Mouse (Mus musculus): ENCODE results near the gene Ddr1. TPM values are rescaled to one million over a fixed set of nuclear protein-coding genes. Genes with fewer than 3 reads are reported as not detected.

Gene Ddr1
- total and polyA plus RNA-seq, 2 experiments from 2014 or later: 49.3 to 100 TPM

DNA sequence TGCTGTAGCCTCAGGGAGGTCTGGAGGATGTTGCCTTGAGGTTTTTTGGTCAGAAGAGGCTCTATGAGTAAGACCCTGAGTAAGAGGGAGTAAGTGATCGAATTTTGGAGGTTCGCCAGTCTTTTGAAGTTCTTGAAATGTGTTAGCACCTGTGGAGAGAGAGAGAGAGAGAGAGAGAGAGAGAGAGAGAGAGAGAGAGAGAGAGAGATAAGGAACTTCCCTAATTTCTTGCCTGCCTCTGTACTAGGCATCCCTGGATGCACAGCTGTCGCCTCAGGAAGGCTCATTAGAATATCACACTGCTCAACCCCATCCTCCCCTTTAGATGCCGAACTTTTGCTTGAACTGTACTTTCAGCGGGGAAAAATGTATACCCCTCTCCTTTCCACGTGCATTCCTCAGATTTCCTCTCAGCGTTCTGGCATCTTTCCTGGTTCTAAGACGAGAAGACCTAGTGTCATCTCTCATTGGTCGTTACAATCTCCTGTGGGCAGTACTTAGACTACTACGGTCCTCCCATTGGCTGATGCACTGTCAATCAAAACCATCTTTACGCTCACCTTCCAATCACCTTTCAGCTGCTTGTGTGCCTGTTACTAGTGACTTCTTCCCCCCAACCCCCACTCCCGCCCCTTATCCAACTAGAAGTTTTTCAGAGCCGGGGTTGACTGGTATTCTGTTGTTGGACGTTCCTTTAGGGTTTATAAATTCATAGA, 65.8 kb downstream of the Ddr1 start:
- no peak overlapping the region for H3K9ac ChIP-seq (replicated peaks; ENCODE audit: low read length, poor library complexity, severe bottlenecking)
- no peaks in the 10 kb centered on the region for H3K36me3 ChIP-seq (ENCODE audit: insufficient read depth, low read length)
- WGBS: 32% methylated on average over 14 of the region's 14 CpGs
- H3K4me1 ChIP-seq (ENCODE audit: insufficient read depth, low read length): no peaks in the 10 kb centered on the region
- ATAC-seq (ENCODE audit: low FRiP score) (0 out of 2 replicates have a peak, but pooled peaks have one; percentile 45), DNase-seq (ENCODE audit: low spot score) (peak; percentile 86)
- H3K4me2 ChIP-seq (ENCODE audit: low read depth, low read length, poor library complexity, severe bottlenecking): peak overlapping the region; percentile 24; the same call in 1 of the 2 replicates
- H3K4me3 ChIP-seq (ENCODE audit: low read depth, low read length): no peak overlapping the region
- H3K9me3 ChIP-seq (ENCODE audit: low read length): no peaks in the 10 kb centered on the region
- TF ChIP-seq CTCF (IDR thresholded peaks at IDR 0.05): no peak
- H3K27me3 ChIP-seq (ENCODE audit: insufficient read depth, low read length): 0 out of 2 replicates have a peak, but pooled peaks cover 4% of the 10 kb centered on the region
- H3K27ac ChIP-seq (ENCODE audit: low read depth, low read length): no peak overlapping the region

- H3K9me3 ChIP-seq (ENCODE audit: low read length): no peaks in the 10 kb centered on the region
- H3K4me1 ChIP-seq (ENCODE audit: insufficient read depth, low read length): no peaks in the 10 kb centered on the region
- H3K27me3 ChIP-seq (ENCODE audit: insufficient read depth, low read length): 0 out of 2 replicates have a peak, but pooled peaks cover 4% of the 10 kb centered on the region
- H3K4me3 ChIP-seq (ENCODE audit: low read depth, low read length): no peak overlapping the region
- no peak overlapping the region for H3K27ac ChIP-seq (ENCODE audit: low read depth, low read length)
- ATAC-seq (ENCODE audit: low FRiP score) (peak; percentile 44; the same call in 1 of the 2 replicates), DNase-seq (ENCODE audit: low spot score) (peak; percentile 37)
- H3K4me2 ChIP-seq (ENCODE audit: low read depth, low read length, poor library complexity, severe bottlenecking): peak overlapping the region; percentile 59; the same call in 1 of the 2 replicates
- H3K9ac ChIP-seq (replicated peaks; ENCODE audit: low read length, poor library complexity, severe bottlenecking): no peak overlapping the region
- 44% methylated on average over 5 of the region's 5 CpGs for WGBS
- TF ChIP-seq CTCF (IDR thresholded peaks at IDR 0.05): no peak
- no peaks in the 10 kb centered on the region for H3K36me3 ChIP-seq (ENCODE audit: insufficient read depth, low read length)
Measured at GRCm38 (mm10) chr17:35636363-35636762, 68.1 kb downstream of the Ddr1 start.

DNA sequence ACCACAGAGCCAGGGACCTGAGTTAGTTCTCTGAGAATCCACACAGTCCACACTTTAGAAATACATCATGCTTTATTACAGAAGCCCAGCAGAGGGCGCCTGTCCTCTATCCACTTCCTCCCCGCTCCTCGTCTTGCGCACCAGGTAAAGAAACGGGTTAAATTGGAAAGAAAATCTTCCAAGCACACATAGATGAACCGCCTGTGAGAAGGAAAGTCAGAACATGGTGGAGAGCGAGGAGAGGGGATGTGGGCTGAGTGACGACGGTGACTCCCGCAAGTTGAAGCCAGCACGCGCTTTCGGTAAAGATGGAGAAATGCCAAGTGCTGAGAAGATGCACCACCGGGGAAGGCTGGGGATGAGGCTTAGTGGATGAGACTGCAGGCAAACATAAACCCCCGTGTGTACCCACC, 68.7 kb downstream of the Ddr1 start:
- Histone ChIP-seq H3K27me3 (ENCODE audit: insufficient read depth, low read length) (0 out of 2 replicates have a peak, but pooled peaks cover 4% of the 10 kb centered on the region), H3K4me3 (ENCODE audit: low read depth, low read length) (peak overlapping the region; percentile 34), H3K4me1 (ENCODE audit: insufficient read depth, low read length) (no peaks in the 10 kb centered on the region), H3K9ac (replicated peaks; ENCODE audit: low read length, poor library complexity, severe bottlenecking) (peak overlapping the region; percentile 52), H3K36me3 (ENCODE audit: insufficient read depth, low read length) (no peaks in the 10 kb centered on the region), H3K4me2 (ENCODE audit: low read depth, low read length, poor library complexity, severe bottlenecking) (peak overlapping the region; percentile 59), H3K9me3 (ENCODE audit: low read length) (no peaks in the 10 kb centered on the region), H3K27ac (ENCODE audit: low read depth, low read length) (peak overlapping the region; percentile 71)
- TF ChIP-seq CTCF (IDR thresholded peaks at IDR 0.05): peak; percentile 90
- DNase-seq (ENCODE audit: low spot score) (peak; percentile 91), ATAC-seq (ENCODE audit: low FRiP score) (peak; percentile 62)
- 2% methylated on average over 15 of the region's 15 CpGs for WGBS

DNA sequence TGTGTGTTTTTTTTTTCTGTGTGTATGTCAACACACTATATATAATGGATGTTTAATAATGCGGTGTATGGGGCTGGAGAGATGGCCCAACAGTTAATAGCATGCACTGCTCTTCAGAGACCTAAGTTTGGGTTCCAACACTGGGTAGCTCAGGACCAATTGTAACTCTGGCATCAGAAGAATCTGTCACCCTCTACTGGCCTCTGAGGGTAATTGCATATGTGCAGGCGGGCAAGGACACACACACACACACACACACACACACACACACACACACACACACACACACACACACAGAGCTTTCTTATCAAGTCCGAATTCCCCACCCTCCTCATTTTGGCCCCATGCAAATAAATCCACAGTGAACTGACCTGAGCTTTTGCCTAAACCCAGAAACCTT, 69.2 kb downstream of the Ddr1 start:
- Histone ChIP-seq H3K27me3 (ENCODE audit: insufficient read depth, low read length) (0 out of 2 replicates have a peak, but pooled peaks cover 4% of the 10 kb centered on the region), H3K4me2 (ENCODE audit: low read depth, low read length, poor library complexity, severe bottlenecking) (0 out of 2 replicates have a peak overlapping the region, but pooled peaks have one; percentile 59), H3K4me1 (ENCODE audit: insufficient read depth, low read length) (no peaks in the 10 kb centered on the region), H3K9ac (replicated peaks; ENCODE audit: low read length, poor library complexity, severe bottlenecking) (no peak overlapping the region), H3K4me3 (ENCODE audit: low read depth, low read length) (no peak overlapping the region), H3K9me3 (ENCODE audit: low read length) (no peaks in the 10 kb centered on the region), H3K36me3 (ENCODE audit: insufficient read depth, low read length) (no peaks in the 10 kb centered on the region), H3K27ac (ENCODE audit: low read depth, low read length) (no peak overlapping the region)
- peak; percentile 44 for DNase-seq (ENCODE audit: low spot score)
- ATAC-seq (ENCODE audit: low FRiP score): no peak
- 72% methylated on average over 3 of the region's 3 CpGs for WGBS
- TF ChIP-seq CTCF (IDR thresholded peaks at IDR 0.05): peak; percentile 51

DNA sequence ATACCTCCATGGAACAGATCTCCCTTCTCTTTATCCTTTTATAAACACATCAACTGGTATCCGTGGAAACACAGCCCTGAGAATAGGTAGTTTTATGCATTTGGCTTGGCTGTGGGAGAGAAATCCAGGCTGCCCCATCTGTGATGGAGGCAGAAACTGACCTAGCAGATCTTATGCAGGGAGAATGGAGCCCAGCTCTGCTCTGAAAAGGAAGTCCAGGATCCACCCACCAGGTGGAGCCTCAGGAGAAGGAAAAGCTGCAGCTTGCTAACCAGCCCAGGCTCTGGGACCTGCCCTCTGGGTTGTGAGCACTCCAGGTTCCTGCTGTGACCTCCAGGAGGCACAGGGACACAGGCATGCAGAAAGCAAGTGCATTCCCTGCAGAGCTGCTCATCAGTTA, 70.4 kb downstream of the Ddr1 start:
- no peaks in the 10 kb centered on the region for H3K36me3 ChIP-seq (ENCODE audit: insufficient read depth, low read length)
- H3K27me3 ChIP-seq (ENCODE audit: insufficient read depth, low read length): 0 out of 2 replicates have a peak, but pooled peaks cover 4% of the 10 kb centered on the region
- peak; percentile 66 for DNase-seq (ENCODE audit: low spot score)
- no peak overlapping the region for H3K4me2 ChIP-seq (ENCODE audit: low read depth, low read length, poor library complexity, severe bottlenecking)
- H3K9me3 ChIP-seq (ENCODE audit: low read length): no peaks in the 10 kb centered on the region
- H3K9ac ChIP-seq (replicated peaks; ENCODE audit: low read length, poor library complexity, severe bottlenecking): no peak overlapping the region
- no peaks in the 10 kb centered on the region for H3K4me1 ChIP-seq (ENCODE audit: insufficient read depth, low read length)
- no peak overlapping the region for H3K4me3 ChIP-seq (ENCODE audit: low read depth, low read length)
- H3K27ac ChIP-seq (ENCODE audit: low read depth, low read length): no peak overlapping the region
- ATAC-seq (ENCODE audit: low FRiP score): 0 out of 2 replicates have a peak, but pooled peaks have one; percentile 18
- peak; percentile 70 for TF ChIP-seq CTCF (IDR thresholded peaks at IDR 0.05)
- WGBS: 0% methylated on average over 1 of the region's 1 CpGs

Other genes starting within 250 kb of the Ddr1 start
- gene H2-Q10, start 234.5 kb downstream of the Ddr1 start, total RNA-seq (2014; rRNA removed): 0.42 TPM in 1 of 2 replicates, not detected in the other
- gene H2-Q10, start 234.5 kb downstream of the Ddr1 start, polyA plus RNA-seq (2015; fragmentation: Nextera tagmentation; extraction: Ambion mirVana): 0.47 and 0.62 TPM in 2 replicates
- gene Pou5f1, start 198.6 kb downstream of the Ddr1 start, total RNA-seq (2014; rRNA removed): not detected in 2 replicates
- not detected in 2 replicates for gene Pou5f1, start 198.6 kb downstream of the Ddr1 start, polyA plus RNA-seq (2015; fragmentation: Nextera tagmentation; extraction: Ambion mirVana)
- 9.2 and 10.3 TPM in 2 replicates for gene Tcf19, start 187.8 kb downstream of the Ddr1 start, total RNA-seq (2014; rRNA removed)
- 4.5 and 4.7 TPM in 2 replicates for gene Tcf19, start 187.8 kb downstream of the Ddr1 start, polyA plus RNA-seq (2015; fragmentation: Nextera tagmentation; extraction: Ambion mirVana)
- 3.5 and 4.0 TPM in 2 replicates for gene Cchcr1, start 187.5 kb downstream of the Ddr1 start, total RNA-seq (2014; rRNA removed)
- gene Cchcr1, start 187.5 kb downstream of the Ddr1 start, polyA plus RNA-seq (2015; fragmentation: Nextera tagmentation; extraction: Ambion mirVana): 1.9 and 2.1 TPM in 2 replicates
- gene Psors1c2, start 171.4 kb downstream of the Ddr1 start, total RNA-seq (2014; rRNA removed): not detected in 2 replicates
- 0.43 TPM in 1 of 2 replicates, not detected in the other for gene Psors1c2, start 171.4 kb downstream of the Ddr1 start, polyA plus RNA-seq (2015; fragmentation: Nextera tagmentation; extraction: Ambion mirVana)
- 1.2 TPM in 1 of 2 replicates, not detected in the other for gene Cdsn, start 152.5 kb downstream of the Ddr1 start, total RNA-seq (2014; rRNA removed)
- gene Cdsn, start 152.5 kb downstream of the Ddr1 start, polyA plus RNA-seq (2015; fragmentation: Nextera tagmentation; extraction: Ambion mirVana): 0.06 and 0.22 TPM in 2 replicates
- gene 2300002M23Rik, start 137.2 kb downstream of the Ddr1 start, total RNA-seq (2014; rRNA removed): not detected in 2 replicates
- not detected in 2 replicates for gene 2300002M23Rik, start 137.2 kb downstream of the Ddr1 start, polyA plus RNA-seq (2015; fragmentation: Nextera tagmentation; extraction: Ambion mirVana)
- not detected in 2 replicates for gene Sfta2, start 103.1 kb downstream of the Ddr1 start, total RNA-seq (2014; rRNA removed)
- gene Sfta2, start 103.1 kb downstream of the Ddr1 start, polyA plus RNA-seq (2015; fragmentation: Nextera tagmentation; extraction: Ambion mirVana): not detected in 2 replicates
- gene Gm9573, start 78.0 kb downstream of the Ddr1 start, total RNA-seq (2014; rRNA removed): not detected in 2 replicates
- gene Gm9573, start 78.0 kb downstream of the Ddr1 start, polyA plus RNA-seq (2015; fragmentation: Nextera tagmentation; extraction: Ambion mirVana): not detected in 2 replicates
- 0.77 TPM in 1 of 2 replicates, not detected in the other for gene Mucl3, start 60.9 kb downstream of the Ddr1 start, total RNA-seq (2014; rRNA removed)
- not detected in 2 replicates for gene Mucl3, start 60.9 kb downstream of the Ddr1 start, polyA plus RNA-seq (2015; fragmentation: Nextera tagmentation; extraction: Ambion mirVana)
- gene Vars2, start 37.0 kb downstream of the Ddr1 start, total RNA-seq (2014; rRNA removed): 43.0 and 49.2 TPM in 2 replicates
- 13.8 and 15.9 TPM in 2 replicates for gene Vars2, start 37.0 kb downstream of the Ddr1 start, polyA plus RNA-seq (2015; fragmentation: Nextera tagmentation; extraction: Ambion mirVana)
- gene Gtf2h4, start 30.9 kb downstream of the Ddr1 start, total RNA-seq (2014; rRNA removed): 20.6 and 27.7 TPM in 2 replicates
- 17.8 and 18.4 TPM in 2 replicates for gene Gtf2h4, start 30.9 kb downstream of the Ddr1 start, polyA plus RNA-seq (2015; fragmentation: Nextera tagmentation; extraction: Ambion mirVana)
- gene Ier3, start 117.1 kb upstream of the Ddr1 start, total RNA-seq (2014; rRNA removed): 10.9 and 13.5 TPM in 2 replicates
- 12.2 and 16.0 TPM in 2 replicates for gene Ier3, start 117.1 kb upstream of the Ddr1 start, polyA plus RNA-seq (2015; fragmentation: Nextera tagmentation; extraction: Ambion mirVana)
- 112 and 122 TPM in 2 replicates for gene Flot1, start 118.6 kb upstream of the Ddr1 start, total RNA-seq (2014; rRNA removed)
- gene Flot1, start 118.6 kb upstream of the Ddr1 start, polyA plus RNA-seq (2015; fragmentation: Nextera tagmentation; extraction: Ambion mirVana): 124 and 140 TPM in 2 replicates
- gene Tubb5, start 133.7 kb upstream of the Ddr1 start, total RNA-seq (2014; rRNA removed): 3,416 and 3,526 TPM in 2 replicates
- 1,872 and 1,886 TPM in 2 replicates for gene Tubb5, start 133.7 kb upstream of the Ddr1 start, polyA plus RNA-seq (2015; fragmentation: Nextera tagmentation; extraction: Ambion mirVana)
- 22.4 and 22.6 TPM in 2 replicates for gene Mdc1, start 136.9 kb upstream of the Ddr1 start, total RNA-seq (2014; rRNA removed)
- gene Mdc1, start 136.9 kb upstream of the Ddr1 start, polyA plus RNA-seq (2015; fragmentation: Nextera tagmentation; extraction: Ambion mirVana): 3.7 and 4.7 TPM in 2 replicates
- 7.6 and 12.1 TPM in 2 replicates for gene Nrm, start 156.7 kb upstream of the Ddr1 start, total RNA-seq (2014; rRNA removed)
- gene Nrm, start 156.7 kb upstream of the Ddr1 start, polyA plus RNA-seq (2015; fragmentation: Nextera tagmentation; extraction: Ambion mirVana): 11.0 and 11.8 TPM in 2 replicates
- 16.2 and 33.0 TPM in 2 replicates for gene Ppp1r18, start 161.0 kb upstream of the Ddr1 start, total RNA-seq (2014; rRNA removed)
- gene Ppp1r18, start 161.0 kb upstream of the Ddr1 start, polyA plus RNA-seq (2015; fragmentation: Nextera tagmentation; extraction: Ambion mirVana): 14.1 and 14.4 TPM in 2 replicates
- 26.7 and 27.7 TPM in 2 replicates for gene Dhx16, start 175.2 kb upstream of the Ddr1 start, total RNA-seq (2014; rRNA removed)
- 23.6 and 25.1 TPM in 2 replicates for gene Dhx16, start 175.2 kb upstream of the Ddr1 start, polyA plus RNA-seq (2015; fragmentation: Nextera tagmentation; extraction: Ambion mirVana)
- gene 2310061I04Rik, start 192.8 kb upstream of the Ddr1 start, total RNA-seq (2014; rRNA removed): 43.5 and 47.7 TPM in 2 replicates
- gene 2310061I04Rik, start 192.8 kb upstream of the Ddr1 start, polyA plus RNA-seq (2015; fragmentation: Nextera tagmentation; extraction: Ambion mirVana): 88.3 and 89.3 TPM in 2 replicates
- 199 and 216 TPM in 2 replicates for gene Atat1, start 205.5 kb upstream of the Ddr1 start, total RNA-seq (2014; rRNA removed)
- gene Atat1, start 205.5 kb upstream of the Ddr1 start, polyA plus RNA-seq (2015; fragmentation: Nextera tagmentation; extraction: Ambion mirVana): 326 and 332 TPM in 2 replicates
- gene Mrps18b, start 211.8 kb upstream of the Ddr1 start, total RNA-seq (2014; rRNA removed): 37.2 and 46.6 TPM in 2 replicates
- 55.7 and 57.4 TPM in 2 replicates for gene Mrps18b, start 211.8 kb upstream of the Ddr1 start, polyA plus RNA-seq (2015; fragmentation: Nextera tagmentation; extraction: Ambion mirVana)
- 39.3 and 52.8 TPM in 2 replicates for gene Ppp1r10, start 211.8 kb upstream of the Ddr1 start, total RNA-seq (2014; rRNA removed)
- 23.0 and 24.8 TPM in 2 replicates for gene Ppp1r10, start 211.8 kb upstream of the Ddr1 start, polyA plus RNA-seq (2015; fragmentation: Nextera tagmentation; extraction: Ambion mirVana)